Mouse (Mus musculus) brain, embryonic 14.5 days (tissue): ENCODE results near the gene Fbxo47.

ENCODE experiments used
- CTCF ChIP-seq: fragments of 200-500 bp; IDR thresholded peaks from 2 replicates; pipeline ENCODE4 v1.5.1; 2012; ENCODE audit warnings: inconsistent platforms, mild to moderate bottlenecking, moderate library complexity, borderline replicate concordance; ENCODE audit not compliant: insufficient read depth, insufficient read length; ENCODE audit errors: extremely low read depth
- POLR2A ChIP-seq: fragments of 200-500 bp; IDR thresholded peaks from 2 replicates; pipeline ENCODE4 v1.6.1; 2012; ENCODE audit warnings: mild to moderate bottlenecking, inconsistent platforms, borderline replicate concordance; ENCODE audit not compliant: poor library complexity, insufficient read depth, insufficient read length, severe bottlenecking; ENCODE audit errors: extremely low read depth

DNA sequence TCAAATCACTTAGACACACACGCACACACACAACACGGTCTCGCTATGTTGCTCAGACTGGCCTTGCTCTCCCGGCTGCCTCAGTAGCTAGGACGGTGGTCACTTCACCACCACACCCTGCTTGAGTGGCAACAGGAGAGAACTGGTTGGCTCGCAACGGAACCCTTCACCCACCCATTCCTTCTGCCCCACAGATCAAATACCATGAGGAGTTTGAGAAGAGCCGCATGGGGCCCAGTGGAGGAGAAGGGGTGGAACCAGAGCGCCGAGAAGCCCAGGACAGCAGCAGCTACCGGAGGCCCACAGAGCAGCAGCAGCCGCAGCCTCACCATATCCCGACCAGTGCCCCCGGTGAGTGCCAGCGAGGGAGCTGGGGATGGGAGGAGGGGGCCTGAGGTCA, 50.6 kb downstream of the Fbxo47 start:
- TF ChIP-seq CTCF (no peak), POLR2A (no peak)
